Mouse (Mus musculus) hindbrain, embryonic 15.5 days (tissue): ENCODE results near the gene Smo. TPM values are rescaled to one million over a fixed set of nuclear protein-coding genes. Genes with fewer than 3 reads are reported as not detected.

ENCODE experiments used
- ATAC-seq: fragments of 200-750 bp; cut with Nextera tagmentation; 2 replicates; pipeline ENCODE4 v1.8.0; 2017; ENCODE audit warnings: low read depth, moderate number of reproducible peaks, moderate TSS enrichment; ENCODE audit not compliant: low FRiP score
- H3K27ac ChIP-seq: fragments of 300-500 bp; sonication (generic); replicated peaks from 2 replicates; pipeline ENCODE4 v1.5.1; 2015; ENCODE audit warnings: mild to moderate bottlenecking, inconsistent platforms
- H3K27me3 ChIP-seq: fragments of 300-500 bp; sonication (generic); 2 replicates; pipeline ENCODE4 v1.6.1; 2015; ENCODE audit warnings: control low read depth, inconsistent platforms
- H3K36me3 ChIP-seq: fragments of 300-500 bp; sonication (generic); 2 replicates; pipeline ENCODE4 v1.6.1; 2015; ENCODE audit warnings: control low read depth, inconsistent platforms
- H3K4me1 ChIP-seq: fragments of 300-500 bp; sonication (generic); replicated peaks from 2 replicates; pipeline ENCODE4 v1.6.1; 2015; ENCODE audit warnings: control low read depth, inconsistent platforms
- H3K4me2 ChIP-seq: fragments of 300-500 bp; sonication (generic); 2 replicates; pipeline ENCODE4 v1.6.1; 2015; ENCODE audit warnings: moderate library complexity, mild to moderate bottlenecking, inconsistent platforms
- H3K4me3 ChIP-seq: fragments of 300-500 bp; sonication (generic); 2 replicates; pipeline ENCODE4 v1.5.1; 2015; ENCODE audit warnings: mild to moderate bottlenecking, inconsistent platforms
- H3K9ac ChIP-seq: fragments of 300-500 bp; sonication (generic); 2 replicates; pipeline ENCODE4 v1.6.1; 2015; ENCODE audit warnings: inconsistent platforms
- H3K9me3 ChIP-seq: fragments of 300-500 bp; sonication (generic); 2 replicates; pipeline ENCODE4 v1.6.1; 2016; ENCODE audit warnings: control low read depth, inconsistent platforms
- WGBS: fragments of 180-500 bp; shearing (Covaris S2); methylation state at CpG from one replicate; pipeline ENCODE4 v1.1.7; 2015; 5-methylcytosine and 5-hydroxymethylcytosine counted together
- polyA plus RNA-seq: library from polyadenylated mRNA; unstranded; fragments of >200 nt; fragmentation: Nextera tagmentation; extraction: Ambion mirVana; gene quantifications from 2 replicates; pipeline ENCODE4 v1.2.1, GENCODE M21; 2015

The Smo gene
- polyA plus RNA-seq, 1 experiment from 2014 or later = 15.7 TPM

- Histone ChIP-seq H3K9ac (no peak overlapping the region), H3K27me3 (no peaks in the 10 kb centered on the region), H3K9me3 (no peaks in the 10 kb centered on the region), H3K36me3 (no peaks in the 10 kb centered on the region), H3K27ac (no peak overlapping the region), H3K4me3 (no peak overlapping the region), H3K4me1 (no peaks in the 10 kb centered on the region), H3K4me2 (no peak overlapping the region)
- no peak for ATAC-seq
- WGBS = 66% methylated on average over 1 of the region's 1 CpGs
Measured at GRCm38 (mm10) chr6:29782239-29782638, 46.9 kb downstream of the Smo start.

DNA sequence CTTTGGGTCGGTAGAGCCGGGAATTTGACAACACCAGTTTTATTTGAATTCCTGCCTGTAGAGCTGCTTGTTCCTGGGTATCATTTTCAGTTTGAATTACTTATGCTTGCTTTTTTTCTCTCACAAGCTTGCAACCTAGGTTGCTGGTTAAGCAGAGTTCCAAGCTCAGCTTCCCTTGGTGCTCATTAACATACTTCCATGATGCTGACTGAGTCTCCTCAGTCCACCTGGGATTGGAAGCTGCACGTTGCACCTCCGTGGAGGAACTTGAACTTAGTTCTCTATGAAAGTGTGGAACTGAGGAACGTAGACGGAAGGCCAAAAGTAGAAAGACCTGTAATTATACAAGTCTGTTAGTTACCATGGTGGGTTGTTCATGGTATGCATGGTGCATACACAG lies 48.7 kb downstream of the Smo start:
- H3K4me3 ChIP-seq = no peak overlapping the region
- no peak for ATAC-seq
- 89% methylated on average over 6 of the region's 6 CpGs for WGBS
- H3K4me1 ChIP-seq = 0 out of 2 replicates have a peak, but pooled peaks cover 4% of the 10 kb centered on the region
- no peak overlapping the region for H3K9ac ChIP-seq
- H3K27me3 ChIP-seq = no peaks in the 10 kb centered on the region
- no peaks in the 10 kb centered on the region for H3K9me3 ChIP-seq
- H3K27ac ChIP-seq = no peak overlapping the region
- H3K4me2 ChIP-seq = no peak overlapping the region
- no peaks in the 10 kb centered on the region for H3K36me3 ChIP-seq

DNA sequence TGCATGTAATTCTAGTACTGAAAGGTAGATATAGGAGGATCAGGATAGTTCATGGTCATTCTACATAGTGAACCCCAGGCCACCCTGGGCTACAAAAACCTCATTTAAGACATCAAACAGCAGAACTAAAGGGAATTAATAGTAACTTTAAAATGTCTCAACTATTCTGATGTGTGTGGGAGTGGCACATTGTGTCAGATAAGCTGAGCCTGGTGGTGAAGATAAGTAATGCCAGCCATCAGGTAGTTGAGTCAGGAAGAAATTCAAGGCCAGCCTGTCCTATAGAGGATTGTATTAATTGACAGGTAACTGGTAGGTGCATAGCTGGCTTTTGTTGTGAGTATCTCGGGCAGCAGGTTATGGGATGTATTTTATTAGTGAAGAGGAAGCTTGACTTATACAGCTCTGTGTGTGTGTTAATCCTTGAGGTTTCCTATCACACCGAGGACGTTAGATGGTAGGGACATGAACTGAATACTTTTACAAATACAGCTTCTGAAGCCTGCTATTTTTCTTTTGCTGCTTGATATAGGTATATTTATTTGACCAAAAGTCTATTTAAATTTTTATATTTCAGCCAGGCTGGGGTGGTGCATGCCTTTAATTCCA lies 49.2 kb downstream of the Smo start:
- WGBS = 94% methylated on average over 3 of the region's 3 CpGs
- Histone ChIP-seq H3K27me3 (no peaks in the 10 kb centered on the region), H3K4me3 (no peak overlapping the region), H3K36me3 (no peaks in the 10 kb centered on the region), H3K9me3 (no peaks in the 10 kb centered on the region), H3K4me2 (no peak overlapping the region), H3K9ac (no peak overlapping the region), H3K4me1 (0 out of 2 replicates have a peak, but pooled peaks cover 8% of the 10 kb centered on the region), H3K27ac (no peak overlapping the region)
- no peak for ATAC-seq

- no peak overlapping the region for H3K4me2 ChIP-seq
- no peak overlapping the region for H3K9ac ChIP-seq
- H3K4me3 ChIP-seq = no peak overlapping the region
- 0 out of 2 replicates have a peak, but pooled peaks cover 8% of the 10 kb centered on the region for H3K4me1 ChIP-seq
- 92% methylated on average over 5 of the region's 5 CpGs for WGBS
- H3K9me3 ChIP-seq = no peaks in the 10 kb centered on the region
- no peaks in the 10 kb centered on the region for H3K36me3 ChIP-seq
- ATAC-seq = no peak
- no peak overlapping the region for H3K27ac ChIP-seq
- H3K27me3 ChIP-seq = no peaks in the 10 kb centered on the region
Measured at GRCm38 (mm10) chr6:29785759-29786158, 50.5 kb downstream of the Smo start.

GRCm38 (mm10) chr6:29788779-29789350 lies 53.6 kb downstream of the Smo start:
- H3K4me3 ChIP-seq = no peak overlapping the region
- H3K36me3 ChIP-seq = no peaks in the 10 kb centered on the region
- no peaks in the 10 kb centered on the region for H3K27me3 ChIP-seq
- 15% methylated on average over 3 of the region's 3 CpGs for WGBS
- no peak overlapping the region for H3K4me2 ChIP-seq
- no peak overlapping the region for H3K9ac ChIP-seq
- H3K4me1 ChIP-seq = 0 out of 2 replicates have a peak, but pooled peaks cover 8% of the 10 kb centered on the region
- H3K27ac ChIP-seq = no peak overlapping the region
- no peak for ATAC-seq
- H3K9me3 ChIP-seq = no peaks in the 10 kb centered on the region

DNA sequence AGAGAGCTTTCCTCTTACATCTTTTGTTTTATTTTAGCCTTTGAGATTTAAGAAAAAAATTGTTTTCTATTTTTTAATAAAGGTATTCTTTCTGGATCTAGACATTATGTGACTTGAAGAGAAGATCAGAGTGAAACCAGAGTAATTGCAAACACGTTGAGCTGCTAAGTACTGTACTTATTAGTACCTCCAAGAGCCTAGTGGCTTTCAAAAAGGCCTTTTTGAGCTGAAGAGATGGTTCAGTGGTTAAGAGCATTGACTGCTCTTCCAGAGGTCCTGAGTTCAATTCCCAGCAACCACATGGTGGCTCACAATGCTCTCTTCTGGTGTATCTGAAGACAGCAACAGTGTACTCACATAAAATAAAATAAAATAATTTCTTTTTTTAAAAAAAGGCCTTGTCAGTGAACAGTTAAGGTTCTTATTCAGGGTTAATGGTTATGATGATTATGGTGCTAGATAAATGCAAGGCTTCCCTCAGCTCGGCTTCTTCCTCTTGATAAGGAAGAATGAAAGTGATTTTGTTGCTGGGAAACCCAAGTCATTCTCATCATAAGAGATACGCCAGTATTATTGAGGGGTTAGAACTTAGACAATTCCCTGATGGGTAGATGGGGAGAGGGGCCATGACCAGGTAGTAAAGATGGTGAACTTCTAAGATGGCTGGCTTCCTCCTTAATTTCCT lies 54.9 kb downstream of the Smo start:
- H3K27me3 ChIP-seq = no peaks in the 10 kb centered on the region
- 87% methylated on average over 3 of the region's 3 CpGs for WGBS
- no peaks in the 10 kb centered on the region for H3K36me3 ChIP-seq
- H3K9ac ChIP-seq = no peak overlapping the region
- H3K4me3 ChIP-seq = no peak overlapping the region
- no peak for ATAC-seq
- no peak overlapping the region for H3K27ac ChIP-seq
- no peak overlapping the region for H3K4me2 ChIP-seq
- 0 out of 2 replicates have a peak, but pooled peaks cover 8% of the 10 kb centered on the region for H3K4me1 ChIP-seq
- H3K9me3 ChIP-seq = no peaks in the 10 kb centered on the region

GRCm38 (mm10) chr6:29793520-29793919 lies 58.2 kb downstream of the Smo start:
- H3K4me3 ChIP-seq = no peak overlapping the region
- no peak overlapping the region for H3K4me2 ChIP-seq
- H3K4me1 ChIP-seq = 0 out of 2 replicates have a peak, but pooled peaks cover 8% of the 10 kb centered on the region
- no peaks in the 10 kb centered on the region for H3K9me3 ChIP-seq
- H3K9ac ChIP-seq = no peak overlapping the region
- no peaks in the 10 kb centered on the region for H3K27me3 ChIP-seq
- H3K27ac ChIP-seq = no peak overlapping the region
- 85% methylated on average over 1 of the region's 1 CpGs for WGBS
- no peaks in the 10 kb centered on the region for H3K36me3 ChIP-seq
- no peak for ATAC-seq

GRCm38 (mm10) chr6:29794582-29794981 lies 59.3 kb downstream of the Smo start:
- no peaks in the 10 kb centered on the region for H3K4me1 ChIP-seq
- 89% methylated on average over 6 of the region's 6 CpGs for WGBS
- H3K9ac ChIP-seq = no peak overlapping the region
- no peak overlapping the region for H3K4me3 ChIP-seq
- H3K4me2 ChIP-seq = no peak overlapping the region
- H3K36me3 ChIP-seq = no peaks in the 10 kb centered on the region
- H3K27me3 ChIP-seq = no peaks in the 10 kb centered on the region
- H3K9me3 ChIP-seq = no peaks in the 10 kb centered on the region
- ATAC-seq = no peak
- no peak overlapping the region for H3K27ac ChIP-seq

DNA sequence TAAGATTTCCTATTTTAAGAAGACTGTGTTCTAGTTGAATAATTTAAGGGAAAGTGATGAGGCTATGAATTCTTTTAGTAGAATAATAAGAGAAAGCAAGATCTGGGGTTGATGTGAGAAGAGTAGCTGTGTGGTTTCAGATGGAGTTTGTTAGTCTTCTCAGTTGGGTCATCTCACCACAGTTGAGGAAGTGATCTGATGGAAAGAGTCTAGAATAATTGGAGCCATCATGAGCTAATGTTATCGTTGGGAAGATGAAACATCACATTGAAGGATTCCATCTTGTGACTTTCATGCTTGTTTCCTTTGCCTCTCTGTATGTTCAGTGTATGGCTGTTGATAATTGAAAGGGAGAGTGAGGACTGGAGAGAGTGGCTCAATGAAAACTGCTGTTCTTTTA lies 67.7 kb downstream of the Smo start:
- Histone ChIP-seq H3K9ac (no peak overlapping the region), H3K9me3 (no peaks in the 10 kb centered on the region), H3K4me1 (no peaks in the 10 kb centered on the region), H3K36me3 (no peaks in the 10 kb centered on the region), H3K4me3 (no peak overlapping the region), H3K27me3 (no peaks in the 10 kb centered on the region), H3K4me2 (no peak overlapping the region), H3K27ac (no peak overlapping the region)
- WGBS = 97% methylated on average over 1 of the region's 1 CpGs
- no peak for ATAC-seq

- Histone ChIP-seq H3K4me3 (no peak overlapping the region), H3K36me3 (no peaks in the 10 kb centered on the region), H3K4me1 (no peaks in the 10 kb centered on the region), H3K27ac (no peak overlapping the region), H3K9ac (no peak overlapping the region), H3K27me3 (no peaks in the 10 kb centered on the region), H3K4me2 (no peak overlapping the region), H3K9me3 (no peaks in the 10 kb centered on the region)
- 44% methylated on average over 3 of the region's 3 CpGs for WGBS
- no peak for ATAC-seq
Measured at GRCm38 (mm10) chr6:29804006-29804405, 68.7 kb downstream of the Smo start.

DNA sequence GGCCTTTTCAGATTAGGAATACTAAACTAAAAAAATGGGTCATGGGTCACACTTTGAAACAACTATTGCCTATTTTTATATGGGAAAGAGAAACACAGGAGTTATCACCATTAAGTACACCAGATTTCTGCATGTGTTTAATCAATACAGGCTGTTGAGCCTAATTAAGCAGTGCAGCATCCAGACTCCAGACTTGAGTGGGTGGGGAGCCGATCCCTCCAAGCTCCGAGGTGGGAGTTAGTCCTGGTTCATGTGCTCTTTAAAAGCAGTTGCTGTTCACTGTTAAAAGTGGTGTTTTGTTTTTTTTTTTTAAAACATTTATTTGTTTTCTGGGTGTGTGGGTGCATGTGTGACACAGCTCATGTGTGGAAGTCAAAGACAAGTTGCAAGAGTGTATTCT lies 70.1 kb downstream of the Smo start:
- Histone ChIP-seq H3K9ac (no peak overlapping the region), H3K27ac (no peak overlapping the region), H3K9me3 (no peaks in the 10 kb centered on the region), H3K4me1 (no peaks in the 10 kb centered on the region), H3K36me3 (no peaks in the 10 kb centered on the region), H3K27me3 (no peaks in the 10 kb centered on the region), H3K4me2 (no peak overlapping the region), H3K4me3 (no peak overlapping the region)
- WGBS = 84% methylated on average over 2 of the region's 2 CpGs
- no peak for ATAC-seq
